Mouse (Mus musculus): Measurements from ENCODE around the gene Tox2. TPM values are rescaled to one million over a fixed set of nuclear protein-coding genes. Genes with fewer than 3 reads are reported as not detected.
A peak's percentile ranks its signal among the peaks of the same experiment; 100 is the strongest.

Gene Tox2
- polyA plus RNA-seq, 1 experiment from 2014 or later = 2.1 TPM

- no peak overlapping the region for H3K4me2 ChIP-seq (ENCODE audit: low read depth, severe bottlenecking)
- no peak overlapping the region for H3K27ac ChIP-seq (replicated peaks; ENCODE audit: low read depth, low read length)
- no peaks in the 10 kb centered on the region for H3K4me1 ChIP-seq (ENCODE audit: control insufficient read depth, insufficient read depth, low read length)
- no peak overlapping the region for H3K9ac ChIP-seq (ENCODE audit: low read length)
- H3K9me3 ChIP-seq (ENCODE audit: control insufficient read depth, low read length) = no peaks in the 10 kb centered on the region
- 86% methylated on average over 9 of the region's 9 CpGs for WGBS
- ATAC-seq (ENCODE audit: insufficient number of reproducible peaks, low FRiP score, low TSS enrichment, low read depth) = no peak
- DNase-seq (ENCODE audit: low spot score) = no peak
- no peak overlapping the region for H3K4me3 ChIP-seq (ENCODE audit: low read depth, low read length)
- no peaks in the 10 kb centered on the region for H3K27me3 ChIP-seq (ENCODE audit: control insufficient read depth, insufficient read depth, low read length)
- H3K36me3 ChIP-seq (ENCODE audit: control insufficient read depth, insufficient read depth, low read length) = no peaks in the 10 kb centered on the region
Observed at GRCm38 (mm10) chr2:163233666-163234065, 30.7 kb downstream of the Tox2 start.

GRCm38 (mm10) chr2:163236057-163236456, 33.1 kb downstream of the Tox2 start:
- H3K36me3 ChIP-seq (ENCODE audit: control insufficient read depth, insufficient read depth, low read length) = no peaks in the 10 kb centered on the region
- no peak overlapping the region for H3K27ac ChIP-seq (replicated peaks; ENCODE audit: low read depth, low read length)
- no peaks in the 10 kb centered on the region for H3K27me3 ChIP-seq (ENCODE audit: control insufficient read depth, insufficient read depth, low read length)
- ATAC-seq (ENCODE audit: insufficient number of reproducible peaks, low FRiP score, low TSS enrichment, low read depth) (no peak), DNase-seq (ENCODE audit: low spot score) (no peak)
- H3K4me3 ChIP-seq (ENCODE audit: low read depth, low read length) = no peak overlapping the region
- WGBS = 70% methylated on average over 7 of the region's 7 CpGs
- no peak overlapping the region for H3K9ac ChIP-seq (ENCODE audit: low read length)
- H3K4me2 ChIP-seq (ENCODE audit: low read depth, severe bottlenecking) = no peak overlapping the region
- no peaks in the 10 kb centered on the region for H3K9me3 ChIP-seq (ENCODE audit: control insufficient read depth, low read length)
- no peaks in the 10 kb centered on the region for H3K4me1 ChIP-seq (ENCODE audit: control insufficient read depth, insufficient read depth, low read length)

- Histone ChIP-seq H3K4me1 (ENCODE audit: control insufficient read depth, insufficient read depth, low read length) (no peaks in the 10 kb centered on the region), H3K27me3 (ENCODE audit: control insufficient read depth, insufficient read depth, low read length) (no peaks in the 10 kb centered on the region), H3K4me3 (ENCODE audit: low read depth, low read length) (no peak overlapping the region), H3K27ac (replicated peaks; ENCODE audit: low read depth, low read length) (no peak overlapping the region), H3K9me3 (ENCODE audit: control insufficient read depth, low read length) (no peaks in the 10 kb centered on the region), H3K9ac (ENCODE audit: low read length) (no peak overlapping the region), H3K4me2 (ENCODE audit: low read depth, severe bottlenecking) (no peak overlapping the region), H3K36me3 (ENCODE audit: control insufficient read depth, insufficient read depth, low read length) (no peaks in the 10 kb centered on the region)
- ATAC-seq (ENCODE audit: insufficient number of reproducible peaks, low FRiP score, low TSS enrichment, low read depth) (no peak), DNase-seq (ENCODE audit: low spot score) (no peak)
- 47% methylated on average over 12 of the region's 12 CpGs for whole genome bisulfite sequencing
Observed at GRCm38 (mm10) chr2:163237999-163238529, 35.1 kb downstream of the Tox2 start.

- WGBS = 65% methylated on average over 8 of the region's 8 CpGs
- H3K4me2 ChIP-seq (ENCODE audit: low read depth, severe bottlenecking) = no peak overlapping the region
- ATAC-seq (ENCODE audit: insufficient number of reproducible peaks, low FRiP score, low TSS enrichment, low read depth) (no peak), DNase-seq (ENCODE audit: low spot score) (no peak)
- H3K27me3 ChIP-seq (ENCODE audit: control insufficient read depth, insufficient read depth, low read length) = no peaks in the 10 kb centered on the region
- H3K4me3 ChIP-seq (ENCODE audit: low read depth, low read length) = no peak overlapping the region
- H3K36me3 ChIP-seq (ENCODE audit: control insufficient read depth, insufficient read depth, low read length) = no peaks in the 10 kb centered on the region
- H3K4me1 ChIP-seq (ENCODE audit: control insufficient read depth, insufficient read depth, low read length) = no peaks in the 10 kb centered on the region
- no peaks in the 10 kb centered on the region for H3K9me3 ChIP-seq (ENCODE audit: control insufficient read depth, low read length)
- no peak overlapping the region for H3K27ac ChIP-seq (replicated peaks; ENCODE audit: low read depth, low read length)
- no peak overlapping the region for H3K9ac ChIP-seq (ENCODE audit: low read length)
Observed at GRCm38 (mm10) chr2:163239945-163240344, 37.0 kb downstream of the Tox2 start.

- Histone ChIP-seq H3K9me3 (ENCODE audit: control insufficient read depth, low read length) (no peaks in the 10 kb centered on the region), H3K4me3 (ENCODE audit: low read depth, low read length) (no peak overlapping the region), H3K27ac (replicated peaks; ENCODE audit: low read depth, low read length) (no peak overlapping the region), H3K4me2 (ENCODE audit: low read depth, severe bottlenecking) (no peak overlapping the region), H3K27me3 (ENCODE audit: control insufficient read depth, insufficient read depth, low read length) (no peaks in the 10 kb centered on the region), H3K36me3 (ENCODE audit: control insufficient read depth, insufficient read depth, low read length) (no peaks in the 10 kb centered on the region), H3K9ac (ENCODE audit: low read length) (no peak overlapping the region), H3K4me1 (ENCODE audit: control insufficient read depth, insufficient read depth, low read length) (no peaks in the 10 kb centered on the region)
- ATAC-seq (ENCODE audit: insufficient number of reproducible peaks, low FRiP score, low TSS enrichment, low read depth) (no peak), DNase-seq (ENCODE audit: low spot score) (peak; percentile 28)
- WGBS = 23% methylated on average over 5 of the region's 5 CpGs
Observed at GRCm38 (mm10) chr2:163241867-163242266, 38.9 kb downstream of the Tox2 start.

GRCm38 (mm10) chr2:163243917-163244852, 41.3 kb downstream of the Tox2 start:
- H3K27me3 ChIP-seq (ENCODE audit: control insufficient read depth, insufficient read depth, low read length) = no peaks in the 10 kb centered on the region
- no peaks in the 10 kb centered on the region for H3K36me3 ChIP-seq (ENCODE audit: control insufficient read depth, insufficient read depth, low read length)
- DNase-seq (ENCODE audit: low spot score) (no peak), ATAC-seq (ENCODE audit: insufficient number of reproducible peaks, low FRiP score, low TSS enrichment, low read depth) (no peak)
- no peak overlapping the region for H3K27ac ChIP-seq (replicated peaks; ENCODE audit: low read depth, low read length)
- H3K4me2 ChIP-seq (ENCODE audit: low read depth, severe bottlenecking) = no peak overlapping the region
- no peak overlapping the region for H3K9ac ChIP-seq (ENCODE audit: low read length)
- no peaks in the 10 kb centered on the region for H3K4me1 ChIP-seq (ENCODE audit: control insufficient read depth, insufficient read depth, low read length)
- H3K9me3 ChIP-seq (ENCODE audit: control insufficient read depth, low read length) = no peaks in the 10 kb centered on the region
- 88% methylated on average over 12 of the region's 12 CpGs for WGBS
- no peak overlapping the region for H3K4me3 ChIP-seq (ENCODE audit: low read depth, low read length)

GRCm38 (mm10) chr2:163248912-163249311, 46.0 kb downstream of the Tox2 start:
- no peaks in the 10 kb centered on the region for H3K4me1 ChIP-seq (ENCODE audit: control insufficient read depth, insufficient read depth, low read length)
- H3K4me2 ChIP-seq (ENCODE audit: low read depth, severe bottlenecking) = no peak overlapping the region
- H3K4me3 ChIP-seq (ENCODE audit: low read depth, low read length) = no peak overlapping the region
- 52% methylated on average over 7 of the region's 7 CpGs for WGBS
- ATAC-seq (ENCODE audit: insufficient number of reproducible peaks, low FRiP score, low TSS enrichment, low read depth) (no peak), DNase-seq (ENCODE audit: low spot score) (no peak)
- no peaks in the 10 kb centered on the region for H3K9me3 ChIP-seq (ENCODE audit: control insufficient read depth, low read length)
- no peaks in the 10 kb centered on the region for H3K36me3 ChIP-seq (ENCODE audit: control insufficient read depth, insufficient read depth, low read length)
- H3K9ac ChIP-seq (ENCODE audit: low read length) = no peak overlapping the region
- no peaks in the 10 kb centered on the region for H3K27me3 ChIP-seq (ENCODE audit: control insufficient read depth, insufficient read depth, low read length)
- no peak overlapping the region for H3K27ac ChIP-seq (replicated peaks; ENCODE audit: low read depth, low read length)

- 88% methylated on average over 2 of the region's 2 CpGs for WGBS
- ATAC-seq (ENCODE audit: insufficient number of reproducible peaks, low FRiP score, low TSS enrichment, low read depth) (no peak), DNase-seq (ENCODE audit: low spot score) (peak; percentile 35)
Observed at GRCm38 (mm10) chr2:163252645-163253044, 49.7 kb downstream of the Tox2 start.

More at GRCm38 (mm10) chr2:163252645-163253044, 49.7 kb downstream of the Tox2 start:
- Histone ChIP-seq H3K4me2 (ENCODE audit: low read depth, severe bottlenecking) (no peak overlapping the region), H3K4me3 (ENCODE audit: low read depth, low read length) (no peak overlapping the region), H3K9me3 (ENCODE audit: control insufficient read depth, low read length) (no peaks in the 10 kb centered on the region), H3K9ac (ENCODE audit: low read length) (no peak overlapping the region), H3K27me3 (ENCODE audit: control insufficient read depth, insufficient read depth, low read length) (no peaks in the 10 kb centered on the region), H3K27ac (replicated peaks; ENCODE audit: low read depth, low read length) (no peak overlapping the region), H3K36me3 (ENCODE audit: control insufficient read depth, insufficient read depth, low read length) (no peaks in the 10 kb centered on the region), H3K4me1 (ENCODE audit: control insufficient read depth, insufficient read depth, low read length) (no peaks in the 10 kb centered on the region)

Data from limb, embryonic 11.5 days (tissue).